Mouse (Mus musculus) heart, postnatal 0 days (tissue): ENCODE measurements around the gene Cpsf2. TPM values are rescaled to one million over a fixed set of nuclear protein-coding genes. Genes with fewer than 3 reads are reported as not detected.

Experiments
- ATAC-seq: fragments of 200-750 bp; cut with Nextera tagmentation; 2 replicates; pipeline ENCODE4 v1.8.0; 2017; ENCODE audit warnings: low read depth, moderate number of reproducible peaks, moderate library complexity; ENCODE audit not compliant: insufficient read depth
- DNase-seq: peaks from one replicate; pipeline ENCODE4 v3.0.0-alpha.2; 2016; ENCODE audit warnings: low spot score
- H3K27ac ChIP-seq: fragments of 300-500 bp; sonication (generic); 2 replicates; pipeline ENCODE4 v1.5.1; 2014; ENCODE audit warnings: low read depth, mild to moderate bottlenecking
- H3K27me3 ChIP-seq: fragments of 300-500 bp; sonication (generic); 2 replicates; pipeline ENCODE4 v1.6.1; 2014; ENCODE audit warnings: low read length, mixed read lengths; ENCODE audit not compliant: control insufficient read depth, insufficient read depth
- H3K36me3 ChIP-seq: fragments of 300-500 bp; sonication (generic); replicated peaks from 2 replicates; pipeline ENCODE4 v1.6.1; 2014; ENCODE audit warnings: low read length, mixed read lengths; ENCODE audit not compliant: control insufficient read depth, insufficient read depth
- H3K4me1 ChIP-seq: fragments of 300-500 bp; sonication (generic); 2 replicates; pipeline ENCODE4 v1.6.1; 2014; ENCODE audit warnings: antibody characterized with exemption; ENCODE audit not compliant: control insufficient read depth, insufficient read depth
- H3K4me2 ChIP-seq: fragments of 300-500 bp; sonication (generic); 2 replicates; pipeline ENCODE4 v1.6.1; 2014; ENCODE audit warnings: low read depth, mild to moderate bottlenecking, low read length, moderate library complexity
- H3K4me3 ChIP-seq: fragments of 300-500 bp; sonication (generic); 2 replicates; pipeline ENCODE4 v1.5.1; 2014; ENCODE audit warnings: low read depth, low read length
- H3K9ac ChIP-seq: fragments of 300-500 bp; sonication (generic); replicated peaks from 2 replicates; pipeline ENCODE4 v1.6.1; 2014; ENCODE audit warnings: low read depth, low read length, mixed read lengths
- H3K9me3 ChIP-seq: fragments of 300-500 bp; sonication (generic); replicated peaks from 2 replicates; pipeline ENCODE4 v1.6.1; 2016; ENCODE audit warnings: low read length; ENCODE audit not compliant: control insufficient read depth
- CTCF ChIP-seq: IDR thresholded peaks from 2 replicates; pipeline ENCODE4 v1.5.1; 2016; ENCODE audit warnings: antibody characterized with exemption, control low read depth, low read depth
- EP300 ChIP-seq: IDR thresholded peaks from 2 replicates; pipeline ENCODE4 v1.6.1; 2016; ENCODE audit warnings: antibody characterized with exemption, low read depth
- WGBS: fragments of 180-500 bp; shearing (Covaris S2); extraction: QIAGEN DNeasy Blood & Tissue Kit; methylation state at CpG from one replicate; pipeline ENCODE4 v1.1.7; 2014; 5-methylcytosine and 5-hydroxymethylcytosine counted together
- polyA plus RNA-seq: library from polyadenylated mRNA; unstranded; fragments of >200 nt; fragmentation: Nextera tagmentation; extraction: Ambion mirVana; gene quantifications from 2 replicates; pipeline ENCODE4 v1.2.1, GENCODE M21; 2015
- total RNA-seq: library from RNA; depleted of rRNA; stranded (reverse); fragments of >200 nt; gene quantifications from 2 replicates; pipeline ENCODE4 v1.2.3, GENCODE M21; 2014; ENCODE audit warnings: low replicate concordance

The Cpsf2 gene
- total and polyA plus RNA-seq, 2 experiments from 2014 or later, result 12.2 to 15.3 TPM

DNA sequence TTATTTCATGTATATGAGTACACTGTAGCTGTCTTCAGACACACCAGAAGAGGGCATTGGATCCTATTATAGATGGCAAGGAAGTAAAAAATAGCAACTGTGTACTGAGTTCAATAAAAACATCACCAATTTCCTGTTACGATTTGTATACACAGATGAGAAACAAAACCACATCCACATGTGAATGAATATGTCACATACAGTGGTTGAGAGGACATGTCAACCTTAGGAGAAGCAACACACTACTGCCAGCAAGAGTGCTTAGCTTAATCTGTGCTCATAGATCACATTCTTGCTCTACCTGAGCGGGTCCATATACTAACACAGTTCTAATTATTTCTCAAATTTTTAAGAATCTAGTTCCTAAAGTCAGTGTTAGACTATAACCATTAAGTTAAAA is 4.5 kb upstream of the Cpsf2 start:
- ATAC-seq, result no peak
- H3K9me3 ChIP-seq, result no peaks in the 10 kb centered on the region
- no peak overlapping the region for H3K27ac ChIP-seq
- WGBS, result 84% methylated on average over 2 of the region's 2 CpGs
- H3K27me3 ChIP-seq, result no peaks in the 10 kb centered on the region
- peaks cover 22% of the 10 kb centered on the region for H3K36me3 ChIP-seq
- H3K9ac ChIP-seq, result no peak overlapping the region
- H3K4me2 ChIP-seq, result no peak overlapping the region
- TF ChIP-seq CTCF, result no peak
- TF ChIP-seq EP300, result no peak
- peaks cover 9% of the 10 kb centered on the region; the same call in 1 of the 2 replicates for H3K4me1 ChIP-seq
- no peak for DNase-seq
- H3K4me3 ChIP-seq, result no peak overlapping the region

DNA sequence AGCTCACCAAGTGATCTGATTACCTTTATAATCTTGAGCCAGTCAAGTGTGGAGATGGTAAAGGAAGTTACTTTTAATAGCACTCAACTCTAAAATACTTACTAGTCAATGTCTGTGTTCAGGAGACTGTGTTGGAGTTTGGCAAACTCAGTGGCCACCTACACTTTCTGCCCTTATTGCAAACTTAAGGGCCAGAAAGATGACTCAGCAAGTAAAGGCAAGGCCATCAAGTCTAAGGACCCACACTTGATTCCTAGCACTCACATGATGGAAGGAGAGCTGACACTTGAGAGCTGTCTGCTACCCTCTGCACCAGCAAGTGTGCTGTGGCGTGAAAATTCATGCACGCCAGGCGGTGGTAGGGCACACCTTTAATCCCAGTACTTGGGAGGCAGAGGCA is 3.6 kb upstream of the Cpsf2 start:
- H3K9me3 ChIP-seq, result no peaks in the 10 kb centered on the region
- WGBS, result 98% methylated on average over 3 of the region's 3 CpGs
- no peak overlapping the region for H3K9ac ChIP-seq
- no peak overlapping the region for H3K27ac ChIP-seq
- peaks cover 18% of the 10 kb centered on the region for H3K36me3 ChIP-seq
- no peak overlapping the region for H3K4me3 ChIP-seq
- no peak overlapping the region for H3K4me2 ChIP-seq
- DNase-seq (no peak), ATAC-seq (no peak)
- H3K4me1 ChIP-seq, result peaks cover 17% of the 10 kb centered on the region
- no peak for TF ChIP-seq EP300
- H3K27me3 ChIP-seq, result no peaks in the 10 kb centered on the region

DNA sequence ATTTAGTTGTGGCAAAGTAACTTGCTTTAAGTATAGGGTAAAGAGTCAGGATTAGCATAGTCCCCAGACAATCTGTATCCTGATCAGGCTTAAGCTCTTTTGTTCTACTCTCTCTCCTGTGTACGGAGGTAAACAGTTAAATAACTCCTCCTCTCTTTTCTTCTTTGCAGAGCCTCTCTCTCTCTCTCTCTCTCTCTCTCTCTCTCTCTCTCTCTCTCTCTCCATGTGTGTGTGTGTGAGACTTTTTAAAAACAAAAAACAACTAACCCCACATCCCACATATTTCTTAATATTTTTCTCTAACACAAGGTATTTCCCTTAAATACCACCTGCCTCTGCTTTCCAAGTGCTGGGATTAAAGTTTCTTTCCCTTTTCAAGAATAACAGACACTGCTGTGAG is 1.2 kb upstream of the Cpsf2 start:
- H3K36me3 ChIP-seq, result 0 out of 2 replicates have a peak, but pooled peaks cover under 1% of the 10 kb centered on the region

DNA sequence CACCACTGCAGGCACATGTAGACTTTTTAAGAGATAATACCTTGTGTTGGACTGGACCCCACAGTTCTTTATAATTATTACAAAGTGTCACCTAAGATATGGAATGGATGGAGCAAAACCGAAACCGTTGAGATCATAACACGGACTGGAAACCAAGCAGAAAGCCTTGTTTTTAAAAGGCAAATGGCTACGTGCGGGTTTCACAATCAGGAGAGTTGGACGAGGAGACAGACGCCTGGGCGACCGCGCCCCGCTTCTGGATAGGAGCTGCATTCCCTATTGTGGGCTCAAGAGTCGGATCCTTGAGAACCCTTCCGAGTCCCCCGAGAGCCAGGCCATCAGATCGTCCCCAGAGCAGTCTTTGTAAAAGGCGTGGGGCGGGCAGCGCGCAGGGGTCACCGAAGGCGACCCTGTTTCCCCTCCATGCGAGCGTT is 604 bp upstream of the Cpsf2 start:
- ATAC-seq (no peak; the same call in 1 of the 2 replicates), DNase-seq (no peak)
- TF ChIP-seq EP300 (no peak), CTCF (no peak)
- Histone ChIP-seq H3K9ac (peak overlapping the region; percentile 92), H3K9me3 (no peaks in the 10 kb centered on the region), H3K4me2 (peak overlapping the region; percentile 63), H3K36me3 (no peaks in the 10 kb centered on the region), H3K27ac (peak overlapping the region; percentile 95), H3K27me3 (no peaks in the 10 kb centered on the region), H3K4me3 (peak overlapping the region; percentile 93), H3K4me1 (peaks cover 24% of the 10 kb centered on the region)
- WGBS, result under 1% methylated on average over 23 of the region's 23 CpGs

More for the DNA sequence above, 1.2 kb upstream of the Cpsf2 start:
- peak overlapping the region; percentile 92; the same call in 1 of the 2 replicates for H3K9ac ChIP-seq
- ATAC-seq (no peak), DNase-seq (no peak)
- peak overlapping the region; percentile 95; the same call in 1 of the 2 replicates for H3K27ac ChIP-seq
- H3K9me3 ChIP-seq, result no peaks in the 10 kb centered on the region
- H3K4me3 ChIP-seq, result peak overlapping the region; percentile 93
- H3K27me3 ChIP-seq, result no peaks in the 10 kb centered on the region
- TF ChIP-seq CTCF (no peak), EP300 (no peak)
- peaks cover 21% of the 10 kb centered on the region for H3K4me1 ChIP-seq
- WGBS, result 4% methylated on average over 1 of the region's 1 CpGs
- peak overlapping the region; percentile 63 for H3K4me2 ChIP-seq

DNA sequence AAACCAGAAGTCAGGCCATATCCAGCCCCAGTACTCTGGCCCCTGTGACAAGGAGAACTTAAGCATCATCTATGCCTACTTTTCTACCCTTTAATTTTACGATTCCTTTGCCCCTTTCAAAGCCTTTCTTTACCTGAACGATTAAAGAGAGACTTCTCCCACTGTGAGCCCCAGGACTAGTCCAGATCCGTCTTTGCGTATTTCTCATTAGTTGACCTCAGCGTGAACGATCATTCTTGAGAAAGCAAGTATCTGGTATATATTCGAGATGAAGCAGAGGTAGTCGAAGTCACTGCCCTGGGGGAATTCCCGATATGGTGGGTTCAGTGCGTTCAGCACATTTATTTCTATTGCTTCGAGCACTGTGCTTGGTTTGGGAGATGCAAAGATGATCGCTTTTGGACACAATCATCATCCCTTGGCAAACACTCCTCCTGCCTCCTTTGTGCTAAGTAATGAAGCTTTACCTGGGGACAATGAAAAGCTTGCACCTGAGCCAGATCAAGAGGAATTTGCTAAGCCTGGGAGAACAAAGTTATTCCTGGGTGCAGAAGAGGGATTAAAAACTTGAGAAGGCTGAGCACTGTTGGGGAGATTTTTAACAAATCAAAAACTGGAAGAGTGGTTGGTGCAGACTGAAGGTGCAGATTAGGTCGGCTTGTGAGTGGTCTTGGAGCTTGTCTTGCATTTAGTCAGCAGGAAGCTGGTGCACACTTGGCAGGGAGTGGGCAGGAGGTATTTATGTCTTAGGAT is 1.0 kb downstream of the Cpsf2 start:
- peaks cover 27% of the 10 kb centered on the region for H3K4me1 ChIP-seq
- no peaks in the 10 kb centered on the region for H3K9me3 ChIP-seq
- no peaks in the 10 kb centered on the region for H3K27me3 ChIP-seq
- peak overlapping the region; percentile 93 for H3K4me3 ChIP-seq
- 22% methylated on average over 13 of the region's 13 CpGs for WGBS
- H3K4me2 ChIP-seq, result peak overlapping the region; percentile 63
- TF ChIP-seq EP300 (no peak), CTCF (no peak)
- peak overlapping the region; percentile 92 for H3K9ac ChIP-seq
- ATAC-seq, result no peak
- H3K27ac ChIP-seq, result peak overlapping the region; percentile 95; the same call in 1 of the 2 replicates
- no peak for DNase-seq
- H3K36me3 ChIP-seq, result 0 out of 2 replicates have a peak, but pooled peaks cover 1% of the 10 kb centered on the region
